Mouse (Mus musculus) heart, embryonic 12.5 days (tissue): ENCODE data around the gene Erf. TPM values are rescaled to one million over a fixed set of nuclear protein-coding genes. Genes with fewer than 3 reads are reported as not detected.

Experiments used
- ATAC-seq: fragments of 200-750 bp; cut with Nextera tagmentation; 2 replicates; pipeline ENCODE4 v1.8.0; 2017; ENCODE audit warnings: moderate TSS enrichment, moderate library complexity; ENCODE audit not compliant: insufficient number of reproducible peaks, low FRiP score
- H3K27ac ChIP-seq: fragments of 300-500 bp; sonication (generic); 2 replicates; pipeline ENCODE4 v1.5.1; 2016; ENCODE audit warnings: mild to moderate bottlenecking, moderate library complexity; ENCODE audit not compliant: poor library complexity, severe bottlenecking
- H3K27me3 ChIP-seq: fragments of 300-500 bp; sonication (generic); replicated peaks from 2 replicates; pipeline ENCODE4 v1.6.1; 2016; ENCODE audit warnings: mild to moderate bottlenecking, moderate library complexity
- H3K36me3 ChIP-seq: fragments of 300-500 bp; sonication (generic); 2 replicates; pipeline ENCODE4 v1.6.1; 2016; ENCODE audit warnings: mild to moderate bottlenecking, moderate library complexity
- H3K4me1 ChIP-seq: fragments of 300-500 bp; sonication (generic); replicated peaks from 2 replicates; pipeline ENCODE4 v1.6.1; 2016; ENCODE audit warnings: mild to moderate bottlenecking
- H3K4me2 ChIP-seq: fragments of 300-500 bp; sonication (generic); 2 replicates; pipeline ENCODE4 v1.6.1; 2016; ENCODE audit warnings: mild to moderate bottlenecking, moderate library complexity
- H3K4me3 ChIP-seq: fragments of 300-500 bp; sonication (generic); 2 replicates; pipeline ENCODE4 v1.5.1; 2016; ENCODE audit warnings: mild to moderate bottlenecking
- H3K9ac ChIP-seq: fragments of 300-500 bp; sonication (generic); 2 replicates; pipeline ENCODE4 v1.6.1; 2016; ENCODE audit warnings: mild to moderate bottlenecking, moderate library complexity
- H3K9me3 ChIP-seq: fragments of 300-500 bp; sonication (generic); replicated peaks from 2 replicates; pipeline ENCODE4 v1.6.1; 2016; ENCODE audit warnings: mild to moderate bottlenecking, moderate library complexity
- WGBS: fragments of 180-500 bp; shearing (Covaris S2); methylation state at CpG from one replicate; pipeline ENCODE4 v1.1.7; 2016; 5-methylcytosine and 5-hydroxymethylcytosine counted together
- polyA plus RNA-seq: library from polyadenylated mRNA; unstranded; fragments of >200 nt; fragmentation: Nextera tagmentation; extraction: Ambion mirVana; gene quantifications from 2 replicates; pipeline ENCODE4 v1.2.1, GENCODE M21; 2016

Erf gene
- polyA plus RNA-seq, 1 experiment from 2014 or later: 17.6 TPM

GRCm38 (mm10) chr7:25232101-25232648, 18.4 kb downstream of the Erf start:
- Histone ChIP-seq H3K36me3 (peaks cover 75% of the 10 kb centered on the region), H3K27ac (no peak overlapping the region), H3K4me2 (no peak overlapping the region), H3K4me1 (peaks cover 12% of the 10 kb centered on the region), H3K27me3 (no peaks in the 10 kb centered on the region), H3K9ac (no peak overlapping the region), H3K9me3 (no peaks in the 10 kb centered on the region), H3K4me3 (no peak overlapping the region)
- ATAC-seq: no peak
- 58% methylated on average over 5 of the region's 5 CpGs for WGBS

DNA sequence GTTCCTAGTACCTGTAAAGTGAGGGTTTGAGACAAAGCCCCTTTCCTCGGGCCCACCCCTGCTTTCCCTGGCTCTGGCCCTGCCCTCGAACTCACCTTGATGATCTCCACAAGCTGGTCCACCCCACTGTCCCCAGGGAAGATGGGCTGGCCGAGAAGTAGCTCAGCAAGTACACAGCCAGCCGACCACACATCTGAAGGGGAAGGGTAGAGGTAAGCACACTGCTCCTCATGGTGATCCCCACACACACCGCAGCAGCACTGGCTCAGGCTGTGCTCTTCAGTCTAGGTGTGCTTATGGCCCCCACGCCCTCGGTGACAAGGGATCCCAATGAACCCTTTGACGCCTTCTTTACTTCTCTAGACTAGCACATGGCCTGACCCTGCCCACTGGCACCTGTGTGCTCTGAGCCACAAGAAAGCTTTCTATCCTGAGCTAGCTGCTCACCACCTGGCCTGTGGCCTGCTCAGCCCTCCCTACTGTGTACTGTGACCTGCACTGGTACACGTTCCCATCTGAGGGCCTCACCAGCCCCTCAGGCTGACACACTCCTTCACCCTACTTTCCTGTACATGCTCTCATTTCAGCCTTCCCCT, 19.8 kb downstream of the Erf start:
- no peaks in the 10 kb centered on the region for H3K27me3 ChIP-seq
- 85% methylated on average over 9 of the region's 9 CpGs for WGBS

DNA sequence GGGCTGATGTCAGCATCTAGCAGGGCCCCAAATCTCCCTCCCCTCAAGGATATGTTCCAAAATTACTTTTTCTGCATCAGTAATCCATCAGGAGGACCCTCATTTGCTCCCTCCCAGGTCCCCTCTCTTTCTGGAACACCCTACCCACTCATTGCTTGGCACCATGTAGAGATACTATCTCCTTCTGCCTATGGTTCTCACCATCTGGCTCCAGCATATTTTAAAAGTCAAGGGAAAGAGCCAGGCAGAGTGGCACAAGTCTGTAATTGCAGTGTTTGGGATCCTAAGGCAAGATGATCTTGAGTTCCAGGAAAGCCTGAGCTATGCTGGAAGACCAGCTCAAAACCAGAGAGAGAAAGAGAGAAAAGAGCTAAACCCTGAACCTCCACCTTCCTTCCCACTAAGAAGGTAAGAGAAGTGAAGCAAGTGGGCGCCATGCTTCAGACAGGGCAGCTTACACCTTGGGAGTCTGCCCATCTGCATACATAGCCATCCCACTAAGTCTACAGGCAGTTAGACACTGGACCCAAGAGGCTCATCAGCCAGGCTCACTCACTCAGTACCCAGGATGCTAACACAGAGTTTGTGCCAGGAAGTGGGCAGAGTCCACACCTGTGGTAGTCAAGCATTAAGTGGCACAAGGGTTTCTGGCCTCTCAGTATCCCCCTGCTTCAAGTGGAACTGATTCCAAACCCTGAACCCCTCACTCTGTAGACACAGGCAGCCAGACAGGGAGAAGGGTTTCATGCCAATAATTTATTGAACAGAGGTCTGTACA, 22.8 kb downstream of the Erf start:
- ATAC-seq: no peak
- Histone ChIP-seq H3K27me3 (no peaks in the 10 kb centered on the region), H3K4me3 (no peak overlapping the region), H3K4me1 (peaks cover 3% of the 10 kb centered on the region), H3K9ac (no peak overlapping the region), H3K4me2 (no peak overlapping the region), H3K36me3 (peaks cover 98% of the 10 kb centered on the region), H3K9me3 (no peaks in the 10 kb centered on the region), H3K27ac (no peak overlapping the region)
- WGBS: 88% methylated on average over 1 of the region's 1 CpGs

More for the DNA sequence above, 19.8 kb downstream of the Erf start:
- Histone ChIP-seq H3K9ac (no peak overlapping the region), H3K4me3 (no peak overlapping the region), H3K27ac (no peak overlapping the region), H3K4me2 (no peak overlapping the region), H3K9me3 (no peaks in the 10 kb centered on the region), H3K36me3 (peaks cover 89% of the 10 kb centered on the region), H3K4me1 (peaks cover 3% of the 10 kb centered on the region; the same call in 1 of the 2 replicates)
- ATAC-seq: no peak

- Histone ChIP-seq H3K27ac (no peak overlapping the region), H3K4me2 (peak overlapping the region; percentile 94), H3K9ac (peak overlapping the region; percentile 75), H3K9me3 (no peaks in the 10 kb centered on the region), H3K36me3 (peaks cover 45% of the 10 kb centered on the region), H3K4me3 (peak overlapping the region; percentile 69), H3K4me1 (peaks cover 30% of the 10 kb centered on the region), H3K27me3 (no peaks in the 10 kb centered on the region)
- WGBS: 82% methylated on average over 10 of the region's 10 CpGs
- no peak for ATAC-seq
Measured at GRCm38 (mm10) chr7:25222275-25222967, 28.1 kb downstream of the Erf start.

- H3K9me3 ChIP-seq: no peaks in the 10 kb centered on the region
- H3K27me3 ChIP-seq: no peaks in the 10 kb centered on the region
- H3K27ac ChIP-seq: peak within 1 kb of the TSS; percentile 88
- peaks cover 30% of the 10 kb centered on the region for H3K4me1 ChIP-seq
- peak within 1 kb of the TSS; percentile 94 for H3K4me2 ChIP-seq
- peak; percentile 91 for ATAC-seq
- peaks cover 33% of the 10 kb centered on the region for H3K36me3 ChIP-seq
- H3K4me3 ChIP-seq: peak within 1 kb of the TSS; percentile 69
- under 1% methylated on average over 42 of the region's 45 CpGs for WGBS
- peak within 1 kb of the TSS; percentile 75 for H3K9ac ChIP-seq
Measured at GRCm38 (mm10) chr7:25221102-25221883, 29.3 kb downstream of the Erf start, which contains the start of gene Zfp526. TSS of gene Zfp526 (plus strand) at chr7:25221425.

DNA sequence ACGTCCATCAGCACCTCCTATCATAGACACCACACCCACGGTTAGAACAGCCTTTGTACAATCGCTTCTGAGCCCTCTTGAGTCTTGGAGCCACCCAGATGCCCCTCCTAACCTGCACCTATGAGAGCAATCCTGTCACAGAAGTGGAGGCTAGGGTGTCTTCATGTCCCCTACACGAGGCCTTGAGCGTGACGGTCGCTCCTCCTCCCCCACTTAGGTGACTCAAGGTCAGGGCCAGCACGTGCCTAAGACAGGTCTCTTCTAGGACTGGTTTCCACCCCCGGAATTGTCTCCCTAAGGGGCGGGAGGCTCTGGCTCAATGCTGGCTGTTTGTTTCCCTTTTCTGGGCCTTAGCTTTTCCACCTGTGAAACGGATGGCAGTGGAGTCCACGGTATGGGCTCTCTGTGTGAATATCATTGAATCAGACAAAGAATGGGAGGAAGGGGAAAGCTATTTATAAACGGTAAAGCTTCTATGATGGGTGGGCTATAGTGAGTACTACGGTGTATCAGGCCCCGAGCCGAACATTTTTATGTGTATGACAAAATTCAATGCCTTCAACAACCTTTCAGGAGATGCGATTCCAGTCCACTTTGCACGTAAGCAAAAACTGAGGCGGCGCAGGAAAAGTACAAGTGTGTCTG, 30.0 kb downstream of the Erf start, which contains the start of gene Dedd2:
TSS of gene Dedd2 (minus strand) at position 159 of the 645 bp plus-strand sequence.
- no peaks in the 10 kb centered on the region for H3K27me3 ChIP-seq
- 0 out of 2 replicates have a peak, but pooled peaks have one; percentile 3 for ATAC-seq
- H3K9ac ChIP-seq: peak within 1 kb of the TSS; percentile 75
- peak within 1 kb of the TSS; percentile 88 for H3K27ac ChIP-seq
- H3K36me3 ChIP-seq: peaks cover 26% of the 10 kb centered on the region
- H3K4me3 ChIP-seq: peak within 1 kb of the TSS; percentile 69
- WGBS: 5% methylated on average over 20 of the region's 20 CpGs
- H3K9me3 ChIP-seq: no peaks in the 10 kb centered on the region
- H3K4me1 ChIP-seq: peaks cover 30% of the 10 kb centered on the region
- peak within 1 kb of the TSS; percentile 94 for H3K4me2 ChIP-seq

DNA sequence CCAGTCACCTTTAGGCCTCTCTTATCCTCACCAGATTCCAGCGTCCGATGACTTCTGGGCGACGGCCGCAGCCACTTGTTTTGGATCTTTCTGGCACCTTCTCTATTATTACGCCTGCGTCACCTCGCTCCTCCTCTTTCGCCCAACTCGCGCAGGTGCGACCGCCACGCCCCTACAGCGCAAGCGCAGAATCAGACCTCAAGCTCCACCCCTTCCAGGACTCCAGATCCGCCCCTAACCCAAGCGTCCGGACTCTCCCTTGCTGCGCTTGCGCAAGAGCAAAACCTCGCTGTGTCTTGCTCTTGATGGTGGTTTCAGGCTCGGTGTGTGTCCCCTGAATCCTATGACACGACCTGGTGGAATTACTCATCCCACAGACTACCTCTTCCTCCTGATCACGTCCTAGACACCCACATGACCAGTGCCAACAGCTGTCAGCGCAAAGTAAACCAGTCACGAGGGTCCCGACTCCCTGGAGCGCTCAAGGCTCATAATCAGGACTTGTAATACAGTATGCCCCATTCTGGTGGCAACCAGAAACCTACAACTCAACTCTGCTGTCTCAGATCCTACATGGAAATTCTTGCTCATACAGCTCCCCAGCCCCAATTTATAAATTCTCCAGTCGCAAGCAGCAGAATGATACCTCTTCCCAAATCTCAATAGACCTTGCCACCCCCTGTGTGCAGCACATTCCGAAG, 30.7 kb downstream of the Erf start:
- ATAC-seq: peak; percentile 83
- peak overlapping the region; percentile 94 for H3K4me2 ChIP-seq
- H3K27ac ChIP-seq: peak overlapping the region; percentile 88
- H3K9me3 ChIP-seq: no peaks in the 10 kb centered on the region
- WGBS: 2% methylated on average over 31 of the region's 31 CpGs
- peak overlapping the region; percentile 75 for H3K9ac ChIP-seq
- peaks cover 30% of the 10 kb centered on the region for H3K4me1 ChIP-seq
- H3K36me3 ChIP-seq: peaks cover 20% of the 10 kb centered on the region
- H3K27me3 ChIP-seq: no peaks in the 10 kb centered on the region
- peak overlapping the region; percentile 69 for H3K4me3 ChIP-seq

DNA sequence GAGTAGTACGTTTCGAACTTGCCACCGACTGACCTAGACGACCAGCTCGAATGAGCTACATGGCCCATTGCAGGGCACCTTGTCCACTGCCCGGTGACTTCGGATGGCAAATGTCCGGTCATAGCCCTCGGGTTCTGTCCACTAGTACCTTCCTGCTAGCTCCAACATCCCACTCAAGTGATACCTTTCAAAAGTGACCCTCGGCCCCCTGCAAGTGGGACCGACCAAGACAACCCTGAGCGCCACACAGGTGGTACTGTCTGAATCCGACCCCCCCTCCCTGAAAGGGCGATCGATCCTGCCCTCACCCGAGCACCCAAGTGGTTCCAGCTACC, 31.2 kb downstream of the Erf start:
- under 1% methylated on average over 16 of the region's 16 CpGs for WGBS
- no peaks in the 10 kb centered on the region for H3K27me3 ChIP-seq
- ATAC-seq: no peak
- peak overlapping the region; percentile 74 for H3K27ac ChIP-seq
- no peaks in the 10 kb centered on the region for H3K9me3 ChIP-seq
- peaks cover 30% of the 10 kb centered on the region for H3K4me1 ChIP-seq
- H3K4me2 ChIP-seq: peak overlapping the region; percentile 94
- peaks cover 15% of the 10 kb centered on the region for H3K36me3 ChIP-seq
- peak overlapping the region; percentile 69 for H3K4me3 ChIP-seq
- peak overlapping the region; percentile 71 for H3K9ac ChIP-seq

DNA sequence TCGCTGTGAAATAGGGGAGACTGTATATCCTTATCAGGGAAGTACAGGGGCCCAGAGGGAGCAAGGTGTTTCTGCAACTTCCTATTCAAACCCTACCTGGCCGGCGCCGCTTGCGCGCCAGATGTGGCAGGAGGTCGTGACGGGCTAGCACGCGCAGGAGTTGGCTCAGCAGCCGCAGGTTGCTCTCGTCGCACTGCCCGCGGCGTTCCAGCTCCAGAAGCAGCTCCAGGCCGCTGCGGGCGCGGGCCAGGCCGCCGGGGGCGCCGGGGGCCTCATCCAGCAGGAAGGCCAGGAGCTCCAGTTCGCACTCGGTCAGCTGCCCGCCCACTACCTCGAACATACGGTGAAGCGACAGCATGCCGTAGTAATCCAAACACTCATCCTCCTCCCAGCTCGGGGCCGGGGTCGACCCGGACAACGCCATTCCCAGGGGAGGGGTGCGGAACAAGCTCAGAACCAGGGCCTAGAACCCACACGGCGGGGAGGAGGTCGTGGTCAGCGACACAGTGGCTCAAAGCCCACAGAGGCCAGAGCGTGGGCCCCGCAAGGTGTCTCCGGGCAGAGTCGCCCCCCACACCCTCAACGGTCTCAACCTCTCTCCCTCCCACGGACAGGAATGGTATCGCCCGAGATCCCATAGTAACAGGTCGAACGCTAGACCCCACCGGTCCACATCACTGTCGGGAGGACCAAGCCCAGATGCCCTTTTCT, 31.7 kb downstream of the Erf start:
- H3K4me2 ChIP-seq: peak overlapping the region; percentile 94
- H3K4me1 ChIP-seq: peaks cover 30% of the 10 kb centered on the region
- ATAC-seq: peak; percentile 34
- H3K36me3 ChIP-seq: peaks cover 15% of the 10 kb centered on the region
- WGBS: under 1% methylated on average over 53 of the region's 53 CpGs
- peak overlapping the region; percentile 69 for H3K4me3 ChIP-seq
- H3K27me3 ChIP-seq: no peaks in the 10 kb centered on the region
- H3K9me3 ChIP-seq: no peaks in the 10 kb centered on the region
- H3K27ac ChIP-seq: peak overlapping the region; percentile 74
- peak overlapping the region; percentile 71 for H3K9ac ChIP-seq
